Mouse (Mus musculus) frontal cortex, postnatal 14 days (tissue): ENCODE measurements around the gene Fam129a.
A peak's percentile ranks its signal among the peaks of the same experiment; 100 is the strongest.

ENCODE experiments used
- DNase-seq, 2 experiments: peaks; one replicate each; pipeline ENCODE4 v3.0.0; 2022; ENCODE audit warnings: low spot score in 2 of 2

Fam129a gene

GRCm38 (mm10) chr1:151697901-151698641 is 127.1 kb downstream of the Fam129a start:
- no peak for DNase-seq

GRCm38 (mm10) chr1:151699363-151699762 is 128.4 kb downstream of the Fam129a start:
- DNase-seq: no peak

GRCm38 (mm10) chr1:151702816-151703215 is 131.8 kb downstream of the Fam129a start:
- no peak for DNase-seq

- peak; percentile 46 to 85 for DNase-seq
These were observed 134.9 kb downstream of the Fam129a start for GRCm38 (mm10) chr1:151705723-151706396.

GRCm38 (mm10) chr1:151706397-151706752 is 135.4 kb downstream of the Fam129a start:
- no peak for DNase-seq

- no peak for DNase-seq
These were observed 138.2 kb downstream of the Fam129a start for GRCm38 (mm10) chr1:151708966-151709733.

- DNase-seq: no peak
These were observed 138.7 kb downstream of the Fam129a start for GRCm38 (mm10) chr1:151709734-151710022.

GRCm38 (mm10) chr1:151710424-151711055 is 139.6 kb downstream of the Fam129a start:
- DNase-seq: no peak

- no peak for DNase-seq
These were observed 140.1 kb downstream of the Fam129a start for GRCm38 (mm10) chr1:151711062-151711461.

GRCm38 (mm10) chr1:151712664-151713063 is 141.7 kb downstream of the Fam129a start:
- DNase-seq: no peak

GRCm38 (mm10) chr1:151713622-151714021 is 142.6 kb downstream of the Fam129a start:
- no peak for DNase-seq

GRCm38 (mm10) chr1:151716024-151716710 is 145.2 kb downstream of the Fam129a start:
- DNase-seq: no peak

- no peak for DNase-seq
These were observed 146.6 kb downstream of the Fam129a start for GRCm38 (mm10) chr1:151717624-151718023.

- DNase-seq: no peak
These were observed 147.6 kb downstream of the Fam129a start for GRCm38 (mm10) chr1:151718575-151718974.

GRCm38 (mm10) chr1:151719911-151720310 is 148.9 kb downstream of the Fam129a start:
- no peak for DNase-seq

- DNase-seq: no peak
These were observed 149.6 kb downstream of the Fam129a start for GRCm38 (mm10) chr1:151720566-151720965.

GRCm38 (mm10) chr1:151721357-151721983 is 150.5 kb downstream of the Fam129a start:
- no peak for DNase-seq

GRCm38 (mm10) chr1:151723771-151724170 is 152.8 kb downstream of the Fam129a start:
- DNase-seq: no peak

- DNase-seq: no peak
These were observed 154.6 kb downstream of the Fam129a start for GRCm38 (mm10) chr1:151725590-151725989.

- DNase-seq: no peak
These were observed 155.4 kb downstream of the Fam129a start for GRCm38 (mm10) chr1:151726358-151726757.

- no peak for DNase-seq
These were observed 157.2 kb downstream of the Fam129a start for GRCm38 (mm10) chr1:151728141-151728540.
